ENCODE assay signal across 9 mouse cellular contexts in the genomic region with DNA sequence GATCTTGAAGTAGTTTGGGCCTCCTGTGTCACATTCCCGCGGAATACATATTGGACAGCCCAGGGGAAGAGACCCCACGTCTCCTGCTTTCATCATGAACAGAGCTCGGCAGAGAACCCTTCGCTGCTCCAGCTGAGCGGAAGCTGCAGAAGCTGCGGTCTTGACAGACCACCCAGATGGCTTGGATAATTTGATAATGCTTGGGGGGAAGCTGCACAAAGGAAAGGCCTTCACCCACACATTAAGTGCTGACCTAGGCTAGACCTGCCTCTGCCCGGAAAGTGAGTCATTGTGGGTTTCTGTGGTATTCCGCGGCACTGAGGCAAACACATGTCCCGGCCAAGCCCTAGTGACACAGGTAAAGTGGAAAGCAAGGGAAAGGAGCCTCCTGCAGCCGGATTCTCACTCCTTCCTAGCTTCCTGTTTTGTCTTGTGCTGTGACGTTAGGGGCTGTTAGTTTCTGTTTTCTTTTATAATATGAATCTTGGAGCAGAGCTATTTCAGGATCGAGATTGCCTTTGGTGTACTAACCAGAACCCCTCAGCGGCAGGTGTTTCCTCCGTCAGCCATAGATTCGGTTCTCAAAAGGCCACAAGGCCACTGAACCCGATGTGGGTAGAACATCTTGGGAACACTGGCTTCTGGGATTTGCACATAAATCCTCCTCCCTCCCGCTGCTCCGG. TPM values are rescaled to one million over a fixed set of nuclear protein-coding genes. Genes with fewer than 3 reads are reported as not detected.
DNase-seq lines count a peak whose midpoint lies in the region; ATAC-seq and TF ChIP-seq lines count a peak whose summit lies in the region.
"Had no signal": no experiment of that assay in that cellular context is flagged by ENCODE, and none has a peak within 500 bp of the region (broad histone marks: within the 10 kb centered on the region; RNA-seq: fewer than 3 reads in every experiment).

No protein-coding gene starts in this region.

- TF ChIP-seq CTCF in forebrain, postnatal 0 days (IDR thresholded peaks at IDR 0.05; ENCODE audit: low read depth) = no peak

- H3K9me3 ChIP-seq in intestine, embryonic 15.5 days = no peaks in the 10 kb centered on the region
- no peaks in the 10 kb centered on the region for H3K9me3 ChIP-seq in forebrain, postnatal 0 days (ENCODE audit: low read length)
- H3K9me3 ChIP-seq in neural tube, embryonic 15.5 days (replicated peaks) = no peaks in the 10 kb centered on the region
- H3K9me3 ChIP-seq: heart, embryonic 13.5 days had no signal

- 62% methylated on average over 20 of the region's 20 CpGs for WGBS in intestine, embryonic 15.5 days
- 81% methylated on average over 20 of the region's 20 CpGs for WGBS in forebrain, postnatal 0 days
- 70% methylated on average over 20 of the region's 20 CpGs for WGBS in neural tube, embryonic 15.5 days

- no peak overlapping the region for H3K4me3 ChIP-seq in intestine, embryonic 15.5 days (replicated peaks)
- H3K4me3 ChIP-seq in forebrain, postnatal 0 days (ENCODE audit: low read depth, low read length) = no peak overlapping the region
- no peak overlapping the region for H3K4me3 ChIP-seq in neural tube, embryonic 15.5 days (replicated peaks)
- H3K4me3 ChIP-seq: heart, embryonic 13.5 days had no signal

- no peaks in the 10 kb centered on the region for H3K36me3 ChIP-seq in intestine, embryonic 15.5 days
- H3K36me3 ChIP-seq in forebrain, postnatal 0 days (ENCODE audit: insufficient read depth) = no peaks in the 10 kb centered on the region
- no peaks in the 10 kb centered on the region for H3K36me3 ChIP-seq in neural tube, embryonic 15.5 days
- H3K36me3 ChIP-seq: heart, embryonic 13.5 days had no signal

- 0 out of 2 replicates have a peak, but pooled peaks cover 4% of the 10 kb centered on the region for H3K4me1 ChIP-seq in intestine, embryonic 15.5 days (replicated peaks)
- no peaks in the 10 kb centered on the region for H3K4me1 ChIP-seq in forebrain, postnatal 0 days (ENCODE audit: insufficient read depth)
- H3K4me1 ChIP-seq in neural tube, embryonic 15.5 days = peaks cover 2% of the 10 kb centered on the region; the same call in 1 of the 2 replicates
- H3K4me1 ChIP-seq: heart, embryonic 13.5 days had no signal

- no peak overlapping the region for H3K9ac ChIP-seq in intestine, embryonic 15.5 days
- H3K9ac ChIP-seq in forebrain, postnatal 0 days = no peak overlapping the region
- H3K9ac ChIP-seq in neural tube, embryonic 15.5 days (replicated peaks) = no peak overlapping the region
- H3K9ac ChIP-seq: heart, embryonic 13.5 days had no signal

- 0 out of 2 replicates have a peak overlapping the region, but pooled peaks have one; percentile 0 for H3K27ac ChIP-seq in intestine, embryonic 15.5 days
- no peak overlapping the region for H3K27ac ChIP-seq in forebrain, postnatal 0 days (ENCODE audit: low read depth, low read length)
- H3K27ac ChIP-seq in neural tube, embryonic 15.5 days (replicated peaks) = no peak overlapping the region
- H3K27ac ChIP-seq: heart, embryonic 13.5 days had no signal

- H3K4me2 ChIP-seq in intestine, embryonic 15.5 days (replicated peaks) = 0 out of 2 replicates have a peak overlapping the region, but pooled peaks have one; percentile 12
- H3K4me2 ChIP-seq in forebrain, postnatal 0 days (ENCODE audit: low read depth) = no peak overlapping the region
- no peak overlapping the region for H3K4me2 ChIP-seq in neural tube, embryonic 15.5 days
- H3K4me2 ChIP-seq: heart, embryonic 13.5 days had no signal

- DNase-seq in kidney, postnatal 4 days = peak; percentile 27 to 44
- DNase-seq in kidney, postnatal 14 days = no peak
- peak; percentile 70 for DNase-seq in R1 (ENCODE audit: low read depth, low spot score)
- DNase-seq in retina, embryonic 14.5 days (ENCODE audit: low spot score) = peak; percentile 64
- no peak for DNase-seq in forebrain, postnatal 0 days
- no peak for DNase-seq in gastrocnemius, adult 18-20 months (ENCODE audit: low spot score)

- ATAC-seq in intestine, embryonic 15.5 days = no peak
- ATAC-seq in forebrain, postnatal 0 days = no peak
- no peak for ATAC-seq in neural tube, embryonic 15.5 days (ENCODE audit: low FRiP score)

- H3K27me3 ChIP-seq in intestine, embryonic 15.5 days (replicated peaks) = no peaks in the 10 kb centered on the region
- H3K27me3 ChIP-seq in forebrain, postnatal 0 days (ENCODE audit: insufficient read depth, low read length) = no peaks in the 10 kb centered on the region
- no peaks in the 10 kb centered on the region for H3K27me3 ChIP-seq in neural tube, embryonic 15.5 days (replicated peaks)
- H3K27me3 ChIP-seq: heart, embryonic 13.5 days had no signal

RNA-seq across cellular contexts. Expression of gene Skil, which starts 33.6 kb away (rescaled TPM):
- polyA plus RNA-seq in intestine, embryonic 15.5 days (2015; fragmentation: Nextera tagmentation; extraction: Ambion mirVana) = 17.5 and 21.3 TPM in 2 replicates
- 46.2 and 51.3 TPM in 2 replicates for total RNA-seq in forebrain, postnatal 0 days (2014; rRNA removed)
- polyA plus RNA-seq in forebrain, postnatal 0 days (2015; fragmentation: Nextera tagmentation; extraction: Ambion mirVana) = 17.2 and 22.7 TPM in 2 replicates
- 21.3 and 23.2 TPM in 2 replicates for polyA plus RNA-seq in neural tube, embryonic 15.5 days (2015; fragmentation: Nextera tagmentation; extraction: Ambion mirVana)
- 10 to 100 TPM; 13.2 to 17.1 TPM for total RNA-seq in gastrocnemius, adult 18-20 months (2021)

Comparison
In these comparisons a context has a peak if more than half of its experiments do, and no peak if none do; other contexts are left out.
1. DNase-seq: peak in kidney, postnatal 4 days (2 of 2), R1 (single experiment) and retina, embryonic 14.5 days (single experiment); none in kidney, postnatal 14 days (single experiment), forebrain, postnatal 0 days (single experiment) and gastrocnemius, adult 18-20 months (single experiment).